Mouse (Mus musculus) liver, postnatal 0 days (tissue): ENCODE measurements around the gene Fosl1.

ENCODE experiments used
- CTCF ChIP-seq: sonication (generic); IDR thresholded peaks from 2 replicates; pipeline ENCODE4 v1.5.1; 2016; ENCODE audit warnings: antibody characterized with exemption, low read depth
- EP300 ChIP-seq: IDR thresholded peaks from 2 replicates; pipeline ENCODE4 v1.6.1; 2016; ENCODE audit warnings: antibody characterized with exemption, low read depth, mild to moderate bottlenecking

- no peak for TF ChIP-seq CTCF
- no peak for TF ChIP-seq EP300
These were observed 21.0 kb downstream of the Fosl1 start, which contains the start of gene Ctsw for GRCm38 (mm10) chr19:5468374-5468773.
